Mouse (Mus musculus): Measurements from ENCODE around the gene Mt2.

The Mt2 gene

DNA sequence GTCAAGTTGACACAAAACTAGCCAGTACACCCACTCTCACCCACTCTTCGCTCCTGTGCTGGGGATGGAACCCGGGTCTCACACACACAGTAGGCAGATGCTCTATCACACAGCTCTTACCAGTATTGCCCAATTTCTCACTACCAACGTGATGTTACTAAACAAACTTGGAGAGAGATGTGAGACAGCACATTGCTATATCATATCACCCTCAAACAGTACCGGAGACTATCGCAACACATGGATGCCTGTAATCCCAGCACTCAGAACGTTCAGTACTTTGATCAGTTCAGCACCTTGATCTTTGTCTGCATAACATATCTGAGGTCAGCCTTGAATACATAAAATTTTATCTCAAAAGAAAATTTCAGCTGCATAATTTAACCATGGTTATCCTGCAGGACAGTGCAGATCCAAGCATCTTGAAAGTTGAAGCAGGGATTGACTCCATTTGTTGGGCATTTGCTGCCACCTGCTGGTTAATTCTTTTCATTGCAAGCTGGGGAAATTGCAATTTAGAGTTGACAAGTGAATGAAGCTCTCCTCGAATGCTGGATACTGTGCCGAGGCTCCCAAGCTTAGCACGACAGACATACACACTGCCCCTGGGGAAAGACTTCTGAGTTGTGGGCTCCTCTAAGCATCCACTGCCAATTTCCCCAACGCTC, 26.9 kb downstream of the Mt2 start:
- DNase-seq (ENCODE audit: low read depth, low spot score): peak; percentile 91

DNA sequence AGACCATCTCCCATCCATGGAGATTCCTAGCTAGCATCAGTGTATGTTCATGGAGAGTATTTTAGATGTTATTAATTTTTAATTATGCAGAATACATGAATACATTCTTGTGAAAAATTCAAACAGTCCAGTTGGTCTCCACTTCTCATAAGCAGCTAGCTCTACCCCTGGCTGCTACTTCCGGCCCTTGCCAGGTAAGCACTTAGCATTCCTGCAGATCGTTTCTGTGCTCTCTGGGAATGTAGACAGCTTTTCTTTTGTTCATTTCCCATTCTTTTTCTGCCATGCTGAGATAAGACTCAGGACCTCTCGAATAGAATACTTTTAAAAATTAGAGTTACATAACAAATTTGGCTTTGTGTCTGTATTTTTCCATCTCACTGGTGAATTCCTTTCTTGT, 31.6 kb downstream of the Mt2 start:
- peak; percentile 24 for DNase-seq (ENCODE audit: low read depth, low spot score)

DNA sequence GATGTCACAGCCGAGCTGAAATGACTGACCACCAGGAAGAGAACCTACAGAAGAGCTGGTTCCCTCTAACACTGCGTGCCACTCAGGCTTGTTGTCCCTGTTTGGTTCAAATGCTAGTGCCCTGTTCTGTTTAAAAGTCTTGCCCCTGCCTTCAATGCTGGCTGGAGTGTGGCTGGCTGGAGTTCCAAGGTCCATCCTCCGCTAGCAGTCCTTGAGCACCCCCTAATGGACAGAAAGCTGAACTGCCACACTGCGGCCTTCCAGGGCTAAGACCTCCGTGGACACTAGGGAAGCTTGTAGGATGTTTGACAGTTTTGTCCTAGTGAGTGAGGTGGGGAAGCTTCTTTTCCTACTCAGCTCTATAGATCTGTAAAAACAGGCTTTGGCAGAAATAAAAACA, 33.3 kb downstream of the Mt2 start:
- DNase-seq (ENCODE audit: low read depth, low spot score): peak; percentile 87

DNA sequence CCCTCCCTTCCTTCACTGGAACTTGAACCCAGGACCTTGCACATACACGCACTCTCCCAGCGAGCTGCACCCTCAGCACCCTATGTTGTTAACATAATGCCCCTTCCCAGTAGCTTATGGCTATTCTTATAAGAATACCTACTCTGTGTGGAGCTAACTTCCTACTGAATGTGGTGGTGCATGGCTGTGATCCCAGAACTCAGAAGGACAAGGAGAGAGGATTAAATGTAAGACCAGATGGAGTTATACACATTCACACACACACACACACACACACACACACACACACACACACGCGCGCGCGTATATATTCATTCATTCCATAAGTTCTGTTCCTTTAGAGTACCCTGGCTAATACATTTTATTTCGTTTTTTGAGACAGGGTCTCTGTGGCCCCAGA, 33.8 kb downstream of the Mt2 start:
- DNase-seq (ENCODE audit: low read depth, low spot score): peak; percentile 62

DNA sequence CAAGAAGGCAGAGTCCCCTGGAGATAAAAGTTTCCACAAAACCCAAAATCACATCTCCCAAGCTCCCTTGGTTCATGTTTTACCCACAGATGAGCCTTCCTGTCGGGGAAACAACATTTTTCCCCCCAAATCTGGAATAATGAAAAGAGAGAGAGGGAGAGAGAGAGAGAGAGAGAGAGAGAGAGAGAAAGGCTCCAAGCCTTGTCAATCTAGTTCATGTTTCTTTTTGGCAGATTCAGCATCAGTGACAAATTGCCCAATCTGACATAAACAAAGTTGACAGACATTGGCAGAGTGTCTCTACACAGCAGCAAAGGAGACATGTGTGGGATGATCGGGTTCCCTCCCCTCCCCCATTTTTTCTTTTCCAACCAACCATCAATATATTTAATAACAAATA, 35.0 kb downstream of the Mt2 start:
- no peak for DNase-seq (ENCODE audit: low read depth, low spot score)

DNA sequence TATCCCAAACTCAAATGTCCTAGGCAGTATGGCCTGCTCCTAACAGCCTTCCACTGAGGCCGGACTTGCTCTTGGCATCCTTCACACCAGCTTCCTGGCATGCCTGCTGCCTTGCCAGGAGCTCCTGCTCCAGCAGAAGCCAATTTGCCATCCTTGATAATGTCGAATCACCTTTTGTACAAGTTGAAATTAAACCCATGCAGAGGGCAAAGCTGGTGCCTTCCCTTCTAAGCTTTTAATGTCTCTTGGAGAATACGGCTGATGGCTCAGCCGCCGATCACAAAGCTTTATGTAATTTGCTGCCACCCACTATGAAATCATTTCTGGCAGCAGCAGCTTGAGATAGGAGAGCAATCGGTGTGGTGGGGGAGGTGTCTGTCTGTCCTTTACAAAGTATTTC, 37.2 kb downstream of the Mt2 start:
- peak; percentile 92 for DNase-seq (ENCODE audit: low read depth, low spot score)

DNA sequence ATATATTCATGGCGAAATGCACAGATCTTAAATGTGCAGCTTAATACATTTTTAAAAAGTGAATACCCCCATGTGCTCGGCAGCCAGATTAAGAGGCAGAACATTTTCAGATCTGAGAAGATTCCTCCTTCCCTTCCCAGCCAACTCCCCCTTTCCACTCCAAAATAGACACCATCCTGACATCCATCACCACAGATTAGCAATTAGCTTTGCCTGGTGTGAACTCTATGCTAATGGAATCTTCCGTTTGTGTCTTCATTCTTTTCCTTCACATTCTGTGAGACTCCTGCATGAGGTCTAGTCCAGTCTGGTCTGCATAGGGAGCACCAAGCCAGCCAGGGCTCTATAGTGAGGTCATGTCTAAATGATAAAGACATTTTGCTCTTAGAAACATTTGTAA, 37.8 kb downstream of the Mt2 start:
- DNase-seq (ENCODE audit: low read depth, low spot score): peak; percentile 84

DNA sequence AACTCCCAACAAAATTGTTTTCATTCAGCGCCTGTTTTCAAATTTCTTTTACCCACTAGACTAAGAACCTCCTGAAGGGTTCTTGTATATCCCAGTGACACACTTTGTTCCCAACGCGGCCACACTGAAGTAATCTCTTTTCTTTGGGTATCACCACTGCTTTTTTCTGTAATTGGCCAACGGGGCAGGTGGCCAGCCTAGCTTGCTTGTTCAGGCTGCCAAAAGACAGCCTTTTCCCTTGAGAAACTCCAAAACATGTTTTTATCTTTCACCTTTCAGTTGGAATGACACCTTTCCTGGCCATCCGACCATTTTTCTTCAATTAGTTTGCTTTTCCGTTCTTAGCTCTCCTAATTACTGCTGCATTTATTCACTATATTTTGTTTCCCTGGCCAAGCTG, 41.4 kb downstream of the Mt2 start:
- peak; percentile 25 for DNase-seq (ENCODE audit: low read depth, low spot score)

DNA sequence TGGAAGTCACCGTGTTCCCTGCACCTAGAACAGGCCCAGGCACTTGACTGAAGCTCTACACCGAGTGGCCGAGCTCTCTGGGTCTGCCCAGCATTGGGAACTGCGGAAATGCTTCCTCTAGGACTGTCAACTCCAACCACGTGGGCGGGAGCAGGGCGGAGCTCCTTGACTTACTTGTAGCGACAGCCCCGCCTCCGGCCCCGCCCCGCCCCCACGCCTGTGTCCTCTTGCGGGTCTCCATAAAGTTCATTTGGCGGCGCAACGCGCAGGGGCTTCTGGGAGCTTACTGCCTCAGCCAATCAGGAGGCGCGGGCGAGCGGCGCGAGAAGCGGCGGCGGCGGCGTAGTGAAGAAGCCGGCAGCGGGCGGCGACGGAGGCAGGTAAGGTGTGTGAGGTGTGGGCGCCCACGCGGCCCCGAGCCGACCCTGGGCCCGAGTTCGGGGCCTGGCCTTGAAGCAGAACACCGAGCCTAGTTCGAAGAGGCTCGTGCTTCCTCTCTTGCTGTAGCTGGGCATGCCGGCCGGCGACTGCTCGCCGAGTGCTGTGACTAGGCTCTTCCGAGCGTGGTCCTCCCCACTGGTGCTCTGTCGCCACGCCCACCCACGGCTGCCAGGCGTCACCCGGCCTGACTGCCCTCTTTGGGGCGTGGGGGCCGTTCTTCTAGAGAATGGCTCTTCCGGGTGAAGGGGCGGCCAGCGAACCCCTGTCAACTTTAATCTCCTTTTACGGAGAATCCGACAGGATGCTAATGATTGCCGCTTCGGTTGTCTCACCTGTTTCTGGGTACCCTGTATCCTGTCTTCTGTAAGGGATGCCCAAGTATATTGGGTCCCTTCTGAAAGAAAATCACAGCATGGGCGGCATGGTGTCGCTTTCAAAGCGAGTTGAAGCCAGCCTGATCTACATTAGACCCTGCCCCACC, 42.0 kb downstream of the Mt2 start, which contains the start of gene Nup93:
Gene Nup93 (plus strand): TSS at position 313 of the 922 bp plus-strand sequence.
- peak; percentile 99 for DNase-seq (ENCODE audit: low read depth, low spot score)
